Mouse (Mus musculus) brain, embryonic 14.5 days (tissue): ENCODE measurements around the gene En2. TPM values are rescaled to one million over a fixed set of nuclear protein-coding genes. Genes with fewer than 3 reads are reported as not detected.

Experiments
- DNase-seq: peaks from one replicate; pipeline ENCODE4 v3.0.0-alpha.2; 2011; ENCODE audit warnings: low read depth
- CTCF ChIP-seq: fragments of 200-500 bp; IDR thresholded peaks from 2 replicates; pipeline ENCODE4 v1.5.1; 2012; ENCODE audit warnings: inconsistent platforms, mild to moderate bottlenecking, moderate library complexity, borderline replicate concordance; ENCODE audit not compliant: insufficient read depth, insufficient read length; ENCODE audit errors: extremely low read depth
- POLR2A ChIP-seq: fragments of 200-500 bp; IDR thresholded peaks from 2 replicates; pipeline ENCODE4 v1.6.1; 2012; ENCODE audit warnings: mild to moderate bottlenecking, inconsistent platforms, borderline replicate concordance; ENCODE audit not compliant: poor library complexity, insufficient read depth, insufficient read length, severe bottlenecking; ENCODE audit errors: extremely low read depth
- polyA plus RNA-seq: library from polyadenylated mRNA; depleted of rRNA; stranded (reverse); fragments of >200 nt; gene quantifications from 2 replicates; pipeline ENCODE4 v1.2.3, GENCODE M21; 2012

Gene En2
- polyA plus RNA-seq, 1 experiment, result 30.9 TPM

DNA sequence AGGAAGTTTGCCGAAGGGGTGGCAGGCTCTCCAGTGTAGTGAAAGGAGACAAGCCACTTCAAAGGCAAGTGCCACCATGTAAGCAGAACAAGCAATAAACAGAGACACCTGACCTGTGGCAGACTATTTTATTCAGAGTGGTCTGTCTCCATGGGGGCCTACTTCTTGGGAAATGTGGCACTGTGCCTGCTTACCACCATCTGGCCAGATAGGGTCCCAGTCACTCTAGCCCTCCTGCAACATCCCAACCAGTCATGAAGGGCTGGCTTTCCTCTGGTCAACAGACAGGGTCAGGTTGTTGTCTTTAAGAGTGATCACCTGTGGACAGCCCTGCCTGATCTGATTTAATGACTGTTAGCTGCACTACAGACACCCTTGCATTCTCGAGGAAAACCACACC is 30.0 kb downstream of the En2 start:
- DNase-seq, result no peak
- TF ChIP-seq POLR2A (no peak), CTCF (no peak)

DNA sequence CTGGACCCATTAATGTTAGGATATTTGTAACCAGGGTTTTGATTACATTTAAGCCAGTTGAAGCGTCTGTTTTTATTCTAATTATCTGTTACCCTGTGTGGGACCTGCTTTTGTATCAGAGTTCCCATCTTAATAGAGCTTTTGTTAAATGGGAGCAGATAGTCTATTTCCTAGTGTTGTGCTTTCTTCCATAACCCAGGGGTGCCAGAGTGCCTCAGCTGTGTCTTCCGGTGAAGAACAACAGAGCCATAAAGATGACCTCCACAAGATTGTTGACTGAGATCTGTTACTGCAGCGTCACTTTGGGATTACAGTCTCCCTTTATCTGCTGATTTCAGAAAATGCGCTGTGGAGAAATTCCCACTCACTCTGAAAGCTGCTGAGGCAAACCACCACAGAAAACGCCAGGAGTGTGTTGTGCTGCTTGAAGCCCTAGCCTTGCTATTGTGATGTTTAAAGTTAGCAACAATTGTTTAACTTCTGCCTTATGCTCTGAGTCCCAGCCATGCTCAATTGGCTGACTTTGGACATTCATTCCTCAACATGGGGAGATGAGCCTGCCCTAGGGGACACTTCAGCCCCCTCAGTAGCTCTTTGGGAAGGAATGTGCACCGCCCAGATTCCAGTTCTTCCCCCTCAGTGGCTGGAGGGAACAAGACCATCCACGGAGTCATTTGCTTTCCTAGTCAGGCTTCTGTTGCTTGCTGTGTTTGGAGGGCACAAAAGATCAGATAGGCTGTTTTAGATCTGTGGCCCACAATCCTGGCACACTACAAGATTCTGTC is 33.8 kb downstream of the En2 start:
- no peak for TF ChIP-seq CTCF
- no peak for DNase-seq

DNA sequence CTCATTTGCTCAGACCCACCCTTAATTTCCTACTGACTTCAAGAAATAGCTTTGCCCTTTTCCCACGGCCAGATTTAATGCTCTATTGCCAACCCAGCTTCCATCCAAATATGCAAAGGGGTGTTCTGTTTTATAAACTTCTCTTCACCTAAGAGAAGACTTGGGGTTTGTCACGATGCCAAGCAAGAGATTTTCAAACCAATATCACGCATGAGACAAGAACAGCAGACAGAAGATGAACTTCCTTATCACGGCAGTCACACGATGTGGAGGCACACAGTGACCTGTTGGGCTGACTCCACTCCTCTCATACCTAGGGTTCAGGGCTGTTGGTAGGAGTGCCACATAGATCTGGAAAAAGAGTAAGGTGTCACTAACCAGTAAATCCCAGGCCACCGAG is 37.6 kb downstream of the En2 start:
- TF ChIP-seq CTCF, result no peak
- TF ChIP-seq POLR2A, result no peak
- no peak for DNase-seq

DNA sequence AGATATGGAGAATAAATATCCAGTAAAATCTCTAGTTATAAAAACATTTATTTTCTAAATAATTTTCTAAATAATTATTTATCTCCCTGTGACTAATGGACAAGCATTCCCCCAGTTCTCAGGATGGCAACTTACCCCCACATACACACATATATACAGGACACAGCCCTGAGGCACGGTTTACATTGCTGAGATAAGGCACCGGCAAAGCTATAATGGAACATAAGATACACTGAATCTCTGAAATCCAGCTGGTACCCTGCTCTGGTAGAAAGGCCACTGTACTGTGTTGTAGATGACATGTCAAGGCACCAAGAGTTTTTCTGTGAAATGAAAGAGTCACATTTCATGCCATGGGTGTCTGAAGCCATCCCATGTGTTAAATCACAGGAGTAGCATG is 39.2 kb downstream of the En2 start:
- DNase-seq, result no peak

DNA sequence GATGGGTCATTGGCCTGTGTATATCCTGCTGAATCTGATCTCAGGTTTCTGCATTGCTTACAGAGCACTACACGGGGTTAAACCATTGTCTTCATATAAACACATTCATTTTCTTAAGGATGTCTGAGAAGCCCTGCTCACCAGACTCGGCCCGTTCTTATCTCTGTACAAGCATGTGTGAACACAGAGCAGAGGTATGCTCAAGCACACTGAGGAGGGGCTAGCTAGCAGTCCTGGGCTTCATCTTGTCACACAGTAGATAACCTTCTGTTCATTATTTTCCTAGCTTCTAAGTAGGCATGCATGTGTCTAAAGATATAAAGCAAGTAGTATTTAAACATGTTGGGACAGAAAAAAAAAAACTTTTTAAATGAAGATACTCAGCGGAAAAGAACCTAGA is 41.0 kb downstream of the En2 start:
- TF ChIP-seq CTCF (no peak), POLR2A (no peak)
- no peak for DNase-seq

More for the DNA sequence above, 39.2 kb downstream of the En2 start:
- no peak for TF ChIP-seq POLR2A
- TF ChIP-seq CTCF, result no peak

DNA sequence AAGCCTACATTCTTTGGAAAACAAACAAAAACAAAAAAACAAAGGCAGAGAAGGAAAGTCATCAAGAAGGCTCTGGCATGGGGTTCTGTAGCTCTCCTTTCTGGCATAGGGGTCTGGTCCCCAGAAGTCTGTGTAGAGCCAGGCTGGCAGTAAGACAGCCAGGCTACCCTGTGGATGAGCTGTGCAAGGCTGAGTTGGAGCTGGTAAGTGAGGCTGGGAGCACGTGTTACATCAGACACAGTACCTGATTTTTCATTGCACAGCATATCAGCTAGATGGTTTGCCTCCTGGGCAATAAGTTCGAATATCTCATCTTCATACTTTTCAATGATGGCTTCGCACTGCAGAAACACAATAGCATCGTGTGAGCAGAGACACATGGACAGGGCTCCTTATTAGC is 41.5 kb downstream of the En2 start:
- TF ChIP-seq CTCF (no peak), POLR2A (no peak)
- DNase-seq, result no peak

DNA sequence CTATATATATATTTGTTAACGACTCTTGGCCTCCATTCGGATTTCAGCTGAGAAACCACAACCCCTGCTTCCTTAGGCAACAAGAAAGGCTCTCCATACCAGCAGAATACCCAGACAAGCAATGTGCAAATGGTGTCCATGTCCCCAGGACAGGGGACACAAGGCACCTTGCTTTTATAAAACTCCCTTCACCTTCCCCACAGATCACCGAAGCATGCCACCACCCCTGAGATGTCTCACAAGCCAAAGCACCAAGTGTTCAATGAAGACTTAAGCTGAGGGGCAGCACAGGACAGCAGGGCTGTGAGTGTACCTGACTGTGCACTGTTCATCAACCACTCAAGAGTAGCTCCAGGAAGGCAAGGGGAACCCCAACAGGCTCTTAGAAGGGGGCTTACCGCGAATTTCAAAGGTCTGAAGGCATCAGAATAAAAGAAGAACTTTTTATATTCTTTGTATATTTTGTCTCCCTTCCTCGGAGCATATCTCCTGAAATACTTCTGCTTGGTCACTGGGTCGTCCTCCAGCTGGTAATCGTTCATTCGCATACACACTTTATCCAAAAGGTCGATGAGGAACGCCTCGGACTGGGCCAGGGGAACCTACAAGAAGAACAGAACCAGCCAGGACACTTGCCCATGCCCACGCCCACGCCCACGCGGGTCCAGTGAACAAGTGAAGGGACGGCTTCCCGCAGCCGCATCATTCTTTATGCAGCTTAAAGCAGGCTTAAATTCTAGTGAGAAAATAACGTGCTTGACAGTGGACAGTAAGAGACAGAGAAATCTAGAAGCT is 43.4 kb downstream of the En2 start:
- no peak for DNase-seq
- no peak for TF ChIP-seq CTCF
- TF ChIP-seq POLR2A, result no peak

DNA sequence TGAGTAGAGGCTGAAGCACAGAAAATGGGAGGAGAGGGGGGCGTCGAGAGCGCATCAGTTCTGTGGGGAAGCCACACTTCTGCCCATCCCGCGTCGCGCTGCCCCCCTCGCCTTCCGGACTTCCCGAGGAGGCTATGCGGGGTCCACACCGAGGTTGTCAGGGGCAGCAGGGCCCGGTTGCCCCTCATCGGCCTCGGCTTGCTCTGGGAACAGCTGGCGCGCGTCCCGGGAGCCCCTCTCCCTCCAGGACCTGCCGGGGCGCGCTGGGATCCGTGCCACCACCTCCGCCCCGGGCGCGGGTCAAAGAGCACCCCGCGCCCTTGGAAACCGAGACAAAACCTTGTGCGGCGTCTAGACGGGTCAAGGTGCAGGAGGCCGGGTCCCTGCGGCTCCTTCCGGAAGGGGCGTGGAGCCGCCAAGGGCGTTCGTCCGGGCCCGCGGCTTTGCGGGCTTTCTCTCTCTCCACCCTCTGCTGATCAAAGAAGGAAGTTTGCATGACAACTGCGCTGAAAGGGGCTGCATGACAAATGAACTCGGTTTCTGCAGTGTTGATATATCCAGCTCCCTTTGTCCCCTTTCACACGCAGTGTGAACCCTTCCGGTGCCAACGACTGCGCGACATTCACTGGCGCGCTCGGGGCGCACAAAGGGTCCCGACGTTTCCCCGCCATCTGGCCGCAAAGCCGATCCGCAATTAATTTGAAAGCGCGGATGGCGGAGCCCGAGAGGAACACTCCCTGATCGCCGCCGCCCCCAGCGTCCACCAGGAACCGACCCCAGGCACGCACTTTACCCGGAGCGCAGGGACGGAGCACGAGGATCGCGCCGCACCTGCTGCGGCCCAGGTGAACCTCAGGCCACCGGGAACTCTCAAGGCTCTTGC is 44.3 kb downstream of the En2 start:
- DNase-seq, result peak; percentile 82
- no peak for TF ChIP-seq CTCF

DNA sequence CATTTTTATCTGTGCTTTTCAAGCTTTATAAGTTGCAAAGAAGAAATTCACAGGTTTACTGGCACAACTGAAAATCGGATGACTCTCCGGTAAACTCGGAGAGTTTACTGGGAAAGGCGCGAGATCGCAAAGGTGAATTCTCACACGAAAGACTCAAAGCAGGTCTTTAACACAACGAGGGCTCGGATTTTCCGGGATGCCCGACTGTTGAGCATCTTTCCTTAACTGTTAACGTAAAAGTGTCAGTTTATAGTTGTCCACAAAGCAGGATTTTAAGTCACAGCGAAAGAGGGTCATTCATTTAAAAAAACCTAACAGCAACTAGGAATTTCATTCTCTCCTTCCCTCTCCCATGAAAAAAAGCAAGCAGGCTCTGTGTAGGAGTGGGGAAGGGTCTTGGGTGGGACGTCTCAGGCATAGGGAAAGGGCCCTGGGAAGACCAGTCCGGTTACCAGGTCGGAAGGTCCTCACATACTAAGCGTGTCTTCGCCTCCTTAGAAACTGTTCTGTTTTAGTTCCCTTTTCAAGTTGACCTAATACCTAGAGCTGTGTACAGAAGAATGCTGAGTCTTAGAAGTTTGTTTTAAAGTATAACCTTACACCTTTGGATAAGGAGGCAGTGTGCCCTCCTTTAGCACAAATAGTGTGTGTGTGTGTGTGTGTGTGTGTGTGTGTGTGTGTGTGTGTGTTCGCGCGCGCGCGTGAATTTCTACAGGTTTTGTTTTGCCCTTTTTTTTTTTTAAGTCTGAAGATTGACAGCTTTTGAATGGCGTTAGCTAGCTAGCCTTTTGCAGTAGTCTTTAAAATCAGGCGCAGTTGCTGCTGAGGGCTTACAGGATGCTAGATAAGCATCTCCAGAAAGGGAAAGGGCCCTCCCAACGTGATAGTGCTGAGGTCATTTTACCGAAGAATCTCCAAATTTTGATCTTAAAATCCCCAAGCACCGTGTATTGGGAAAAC is 45.4 kb downstream of the En2 start:
- DNase-seq, result peak; percentile 57
- TF ChIP-seq POLR2A (no peak), CTCF (no peak)

DNA sequence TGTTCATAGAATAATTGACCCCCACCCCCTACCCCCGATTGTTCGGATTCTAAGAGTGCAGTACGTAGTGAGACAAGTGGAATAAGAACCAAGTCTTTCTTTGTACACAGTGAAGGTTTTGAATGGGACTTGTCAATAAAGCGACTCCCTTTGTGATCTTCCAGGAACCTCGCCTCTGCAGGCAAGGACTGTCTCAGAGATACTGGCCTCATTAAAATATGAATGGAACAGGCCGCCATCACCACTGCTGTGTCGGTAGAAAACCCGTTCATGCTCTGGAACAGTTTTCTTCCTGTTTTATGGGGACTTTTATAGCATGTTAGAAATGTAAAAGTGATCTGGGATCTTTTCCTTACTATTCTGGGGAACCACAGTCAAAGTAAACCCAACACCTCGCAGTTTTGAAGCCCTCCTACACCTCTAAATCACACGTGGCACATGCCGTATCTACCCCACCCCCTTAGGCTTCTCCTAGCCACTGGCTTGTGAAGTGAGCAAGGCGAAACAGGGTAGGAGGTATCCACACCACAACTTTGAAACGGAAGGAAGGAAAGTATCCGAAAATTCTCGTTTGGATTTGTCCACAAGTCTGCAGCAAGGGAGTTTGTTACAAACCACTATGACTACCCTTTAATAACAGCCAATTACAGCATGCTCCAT is 46.3 kb downstream of the En2 start:
- TF ChIP-seq POLR2A (no peak), CTCF (no peak)
- DNase-seq, result peak; percentile 73
